Mouse (Mus musculus): ENCODE measurements around the gene Rpusd3. TPM values are rescaled to one million over a fixed set of nuclear protein-coding genes. Genes with fewer than 3 reads are reported as not detected.

Rpusd3 gene
- polyA plus RNA-seq, 1 experiment from 2014 or later, result 23.0 TPM

- H3K9ac ChIP-seq (ENCODE audit: low read depth, low read length), result no peak overlapping the region
- H3K9me3 ChIP-seq (ENCODE audit: control insufficient read depth, low read length), result no peaks in the 10 kb centered on the region
- no peak for DNase-seq (ENCODE audit: low spot score)
- H3K27ac ChIP-seq (ENCODE audit: low read depth, low read length), result no peak overlapping the region
- H3K27me3 ChIP-seq (ENCODE audit: control insufficient read depth, insufficient read depth, low read length), result no peaks in the 10 kb centered on the region
- no peak for ATAC-seq (ENCODE audit: low FRiP score)
- H3K4me3 ChIP-seq (ENCODE audit: low read depth, low read length), result no peak overlapping the region
- WGBS, result 94% methylated on average over 20 of the region's 20 CpGs
- no peaks in the 10 kb centered on the region for H3K36me3 ChIP-seq (ENCODE audit: control insufficient read depth, insufficient read depth, low read length)
- H3K4me1 ChIP-seq (replicated peaks; ENCODE audit: control insufficient read depth, insufficient read depth, low read length), result no peaks in the 10 kb centered on the region
- H3K4me2 ChIP-seq (replicated peaks; ENCODE audit: low read depth, low read length), result no peak overlapping the region
These were observed 48.8 kb downstream of the Rpusd3 start for GRCm38 (mm10) chr6:113370194-113370929.

- Histone ChIP-seq H3K4me2 (replicated peaks; ENCODE audit: low read depth, low read length) (no peak overlapping the region), H3K9me3 (ENCODE audit: control insufficient read depth, low read length) (no peaks in the 10 kb centered on the region), H3K4me3 (ENCODE audit: low read depth, low read length) (no peak overlapping the region), H3K36me3 (ENCODE audit: control insufficient read depth, insufficient read depth, low read length) (no peaks in the 10 kb centered on the region), H3K4me1 (replicated peaks; ENCODE audit: control insufficient read depth, insufficient read depth, low read length) (no peaks in the 10 kb centered on the region), H3K27ac (ENCODE audit: low read depth, low read length) (no peak overlapping the region), H3K9ac (ENCODE audit: low read depth, low read length) (no peak overlapping the region), H3K27me3 (ENCODE audit: control insufficient read depth, insufficient read depth, low read length) (no peaks in the 10 kb centered on the region)
- WGBS, result 84% methylated on average over 5 of the region's 5 CpGs
- no peak for ATAC-seq (ENCODE audit: low FRiP score)
- DNase-seq (ENCODE audit: low spot score), result no peak
These were observed 50.6 kb downstream of the Rpusd3 start for GRCm38 (mm10) chr6:113368577-113368976.

- DNase-seq (ENCODE audit: low spot score) (no peak), ATAC-seq (ENCODE audit: low FRiP score) (no peak)
- no peaks in the 10 kb centered on the region for H3K4me1 ChIP-seq (replicated peaks; ENCODE audit: control insufficient read depth, insufficient read depth, low read length)
- H3K9me3 ChIP-seq (ENCODE audit: control insufficient read depth, low read length), result no peaks in the 10 kb centered on the region
- H3K27me3 ChIP-seq (ENCODE audit: control insufficient read depth, insufficient read depth, low read length), result no peaks in the 10 kb centered on the region
- no peak overlapping the region for H3K4me2 ChIP-seq (replicated peaks; ENCODE audit: low read depth, low read length)
- no peak overlapping the region for H3K9ac ChIP-seq (ENCODE audit: low read depth, low read length)
- WGBS, result 92% methylated on average over 7 of the region's 7 CpGs
- no peak overlapping the region for H3K27ac ChIP-seq (ENCODE audit: low read depth, low read length)
- no peaks in the 10 kb centered on the region for H3K36me3 ChIP-seq (ENCODE audit: control insufficient read depth, insufficient read depth, low read length)
- no peak overlapping the region for H3K4me3 ChIP-seq (ENCODE audit: low read depth, low read length)
These were observed 51.0 kb downstream of the Rpusd3 start for GRCm38 (mm10) chr6:113368124-113368523.

GRCm38 (mm10) chr6:113367574-113367973 lies 51.6 kb downstream of the Rpusd3 start:
- no peak overlapping the region for H3K9ac ChIP-seq (ENCODE audit: low read depth, low read length)

GRCm38 (mm10) chr6:113366639-113367038 lies 52.5 kb downstream of the Rpusd3 start:
- no peaks in the 10 kb centered on the region for H3K36me3 ChIP-seq (ENCODE audit: control insufficient read depth, insufficient read depth, low read length)
- H3K4me2 ChIP-seq (replicated peaks; ENCODE audit: low read depth, low read length), result no peak overlapping the region
- H3K27ac ChIP-seq (ENCODE audit: low read depth, low read length), result no peak overlapping the region
- H3K27me3 ChIP-seq (ENCODE audit: control insufficient read depth, insufficient read depth, low read length), result no peaks in the 10 kb centered on the region
- no peak for DNase-seq (ENCODE audit: low spot score)
- H3K4me3 ChIP-seq (ENCODE audit: low read depth, low read length), result no peak overlapping the region
- no peak for ATAC-seq (ENCODE audit: low FRiP score)
- WGBS, result 87% methylated on average over 6 of the region's 6 CpGs
- H3K4me1 ChIP-seq (replicated peaks; ENCODE audit: control insufficient read depth, insufficient read depth, low read length), result no peaks in the 10 kb centered on the region
- H3K9ac ChIP-seq (ENCODE audit: low read depth, low read length), result no peak overlapping the region
- no peaks in the 10 kb centered on the region for H3K9me3 ChIP-seq (ENCODE audit: control insufficient read depth, low read length)

More at GRCm38 (mm10) chr6:113367574-113367973, 51.6 kb downstream of the Rpusd3 start:
- 95% methylated on average over 1 of the region's 1 CpGs for WGBS
- Histone ChIP-seq H3K36me3 (ENCODE audit: control insufficient read depth, insufficient read depth, low read length) (no peaks in the 10 kb centered on the region), H3K27ac (ENCODE audit: low read depth, low read length) (no peak overlapping the region), H3K9me3 (ENCODE audit: control insufficient read depth, low read length) (no peaks in the 10 kb centered on the region), H3K4me2 (replicated peaks; ENCODE audit: low read depth, low read length) (no peak overlapping the region), H3K4me3 (ENCODE audit: low read depth, low read length) (no peak overlapping the region), H3K27me3 (ENCODE audit: control insufficient read depth, insufficient read depth, low read length) (no peaks in the 10 kb centered on the region), H3K4me1 (replicated peaks; ENCODE audit: control insufficient read depth, insufficient read depth, low read length) (no peaks in the 10 kb centered on the region)
- DNase-seq (ENCODE audit: low spot score), result no peak
- ATAC-seq (ENCODE audit: low FRiP score), result no peak

Other genes with a start within 250 kb of the Rpusd3 start
- 7.0 and 7.9 TPM in 2 replicates for gene Lhfpl4, start 224.0 kb downstream of the Rpusd3 start, polyA plus RNA-seq (2014; fragmentation: Nextera tagmentation; extraction: Ambion mirVana)
- 44.7 and 46.8 TPM in 2 replicates for gene Mtmr14, start 181.5 kb downstream of the Rpusd3 start, polyA plus RNA-seq (2014; fragmentation: Nextera tagmentation; extraction: Ambion mirVana)
- gene Cpne9, start 137.0 kb downstream of the Rpusd3 start, polyA plus RNA-seq (2014; fragmentation: Nextera tagmentation; extraction: Ambion mirVana), result 0.24 and 0.29 TPM in 2 replicates
- gene Brpf1, start 112.2 kb downstream of the Rpusd3 start, polyA plus RNA-seq (2014; fragmentation: Nextera tagmentation; extraction: Ambion mirVana), result 19.4 and 22.0 TPM in 2 replicates
- gene Ogg1, start 92.4 kb downstream of the Rpusd3 start, polyA plus RNA-seq (2014; fragmentation: Nextera tagmentation; extraction: Ambion mirVana), result 10.5 and 10.6 TPM in 2 replicates
- 56.3 and 57.7 TPM in 2 replicates for gene Camk1, start 75.4 kb downstream of the Rpusd3 start, polyA plus RNA-seq (2014; fragmentation: Nextera tagmentation; extraction: Ambion mirVana)
- 56.3 and 60.2 TPM in 2 replicates for gene Tada3, start 41.5 kb downstream of the Rpusd3 start, polyA plus RNA-seq (2014; fragmentation: Nextera tagmentation; extraction: Ambion mirVana)
- 208 and 210 TPM in 2 replicates for gene Arpc4, start 41.2 kb downstream of the Rpusd3 start, polyA plus RNA-seq (2014; fragmentation: Nextera tagmentation; extraction: Ambion mirVana)
- 4.1 and 4.2 TPM in 2 replicates for gene Ttll3, start 30.1 kb downstream of the Rpusd3 start, polyA plus RNA-seq (2014; fragmentation: Nextera tagmentation; extraction: Ambion mirVana)
- gene Cidec, start 16.4 kb upstream of the Rpusd3 start, polyA plus RNA-seq (2014; fragmentation: Nextera tagmentation; extraction: Ambion mirVana), result not detected in 2 replicates
- gene Jagn1, start 23.2 kb upstream of the Rpusd3 start, polyA plus RNA-seq (2014; fragmentation: Nextera tagmentation; extraction: Ambion mirVana), result 75.1 and 79.7 TPM in 2 replicates
- 0.77 and 0.88 TPM in 2 replicates for gene Il17re, start 39.1 kb upstream of the Rpusd3 start, polyA plus RNA-seq (2014; fragmentation: Nextera tagmentation; extraction: Ambion mirVana)
- gene Il17rc, start 52.1 kb upstream of the Rpusd3 start, polyA plus RNA-seq (2014; fragmentation: Nextera tagmentation; extraction: Ambion mirVana), result 2.7 and 3.2 TPM in 2 replicates
- 29.6 and 32.6 TPM in 2 replicates for gene Creld1, start 64.0 kb upstream of the Rpusd3 start, polyA plus RNA-seq (2014; fragmentation: Nextera tagmentation; extraction: Ambion mirVana)
- 0.73 and 0.77 TPM in 2 replicates for gene Prrt3, start 82.6 kb upstream of the Rpusd3 start, polyA plus RNA-seq (2014; fragmentation: Nextera tagmentation; extraction: Ambion mirVana)
- gene Emc3, start 112.3 kb upstream of the Rpusd3 start, polyA plus RNA-seq (2014; fragmentation: Nextera tagmentation; extraction: Ambion mirVana), result 90.5 and 90.7 TPM in 2 replicates
- 10.8 and 14.3 TPM in 2 replicates for gene Fancd2, start 112.3 kb upstream of the Rpusd3 start, polyA plus RNA-seq (2014; fragmentation: Nextera tagmentation; extraction: Ambion mirVana)
- gene Fancd2os, start 181.4 kb upstream of the Rpusd3 start, polyA plus RNA-seq (2014; fragmentation: Nextera tagmentation; extraction: Ambion mirVana), result 0.45 TPM in 1 of 2 replicates, not detected in the other
- 221 and 224 TPM in 2 replicates for gene Brk1, start 185.4 kb upstream of the Rpusd3 start, polyA plus RNA-seq (2014; fragmentation: Nextera tagmentation; extraction: Ambion mirVana)
- gene Vhl, start 204.6 kb upstream of the Rpusd3 start, polyA plus RNA-seq (2014; fragmentation: Nextera tagmentation; extraction: Ambion mirVana), result 63.0 and 64.4 TPM in 2 replicates
- 1.6 and 1.9 TPM in 2 replicates for gene Irak2, start 219.1 kb upstream of the Rpusd3 start, polyA plus RNA-seq (2014; fragmentation: Nextera tagmentation; extraction: Ambion mirVana)